Mouse (Mus musculus) erythroid progenitor cell, adult 5-6 weeks (primary cell): ENCODE measurements around the gene Hist1h3i. TPM values are rescaled to one million over a fixed set of nuclear protein-coding genes. Genes with fewer than 3 reads are reported as not detected.

ENCODE experiments used
- ATAC-seq: replicated peaks from 2 replicates; pipeline ENCODE4 v1.8.0; 2016; ENCODE audit warnings: moderate number of reproducible peaks, mild to moderate bottlenecking, moderate TSS enrichment, inconsistent platforms; ENCODE audit not compliant: poor library complexity, low FRiP score, severe bottlenecking
- total RNA-seq, 2 experiments: library from RNA; stranded (forward) in 1 of 2; stranded (reverse) in 1 of 2; fragments of 150-400 nt in 1 of 2; fragments of 186-747, 209-891 nt in 1 of 2; gene quantifications; 2 replicates each; pipeline versions ENCODE4 v1.2.3 to v1.2.4; 2015 to 2017; ENCODE audit warnings: low replicate concordance in 2 of 2

The Hist1h3i gene
- total RNA-seq, 2 experiments from 2014 or later = 862 to 971 TPM

DNA sequence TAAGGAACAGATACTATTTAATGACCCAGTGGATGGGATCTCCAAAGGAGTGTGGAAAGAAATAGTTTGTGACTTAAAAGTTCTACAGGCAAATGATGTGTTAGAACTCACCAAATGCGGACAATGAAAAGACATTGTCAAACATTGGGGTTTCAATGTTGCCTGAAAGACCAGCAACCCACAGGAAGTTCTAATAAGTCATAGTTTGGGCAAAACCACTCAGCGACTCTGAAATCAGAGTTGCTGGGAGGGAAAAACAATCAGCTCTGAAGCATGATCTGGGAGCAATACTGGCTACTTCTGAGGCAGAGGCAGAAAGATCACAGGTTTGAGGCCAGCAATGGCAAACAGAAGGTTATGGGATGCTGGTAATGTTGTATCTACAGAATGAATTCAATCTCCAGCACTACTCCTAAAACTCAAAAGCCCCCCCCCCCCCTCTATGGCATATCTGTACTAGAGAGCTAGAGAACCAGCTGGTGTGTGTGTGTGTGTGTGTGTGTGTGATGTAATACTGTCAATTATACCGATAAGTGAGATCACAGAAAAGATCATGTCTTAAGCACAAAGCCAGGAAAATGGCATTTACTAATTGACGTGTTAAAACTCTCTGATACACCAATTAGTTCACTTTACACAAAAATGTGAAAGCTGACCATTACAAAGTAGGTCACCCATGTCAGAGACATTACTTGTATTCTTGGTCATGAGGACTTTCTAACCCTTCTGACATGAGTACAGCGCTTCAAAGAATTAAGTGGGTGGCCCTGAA, 33.6 kb downstream of the Hist1h3i start:
- ATAC-seq = 0 out of 2 replicates have a peak, but pooled peaks have one; percentile 4

DNA sequence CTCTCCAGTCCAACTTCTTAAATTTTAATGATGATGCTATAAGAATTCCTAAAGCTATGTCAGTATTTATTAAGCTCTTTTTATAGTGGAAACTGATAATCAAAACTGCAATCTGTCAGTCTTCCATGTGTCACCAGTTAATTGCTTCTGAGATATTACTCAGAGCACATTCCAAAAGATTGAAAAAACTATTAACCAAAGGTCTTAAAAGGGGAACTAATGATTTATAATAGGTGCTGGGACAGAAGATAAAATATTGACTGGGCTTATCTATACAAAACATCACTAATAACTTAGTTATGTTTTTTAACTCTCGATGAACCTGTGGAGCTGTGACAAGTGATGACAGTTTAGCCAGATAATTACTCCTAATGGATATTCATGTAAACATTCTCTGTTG, 38.2 kb downstream of the Hist1h3i start:
- no peak for ATAC-seq

DNA sequence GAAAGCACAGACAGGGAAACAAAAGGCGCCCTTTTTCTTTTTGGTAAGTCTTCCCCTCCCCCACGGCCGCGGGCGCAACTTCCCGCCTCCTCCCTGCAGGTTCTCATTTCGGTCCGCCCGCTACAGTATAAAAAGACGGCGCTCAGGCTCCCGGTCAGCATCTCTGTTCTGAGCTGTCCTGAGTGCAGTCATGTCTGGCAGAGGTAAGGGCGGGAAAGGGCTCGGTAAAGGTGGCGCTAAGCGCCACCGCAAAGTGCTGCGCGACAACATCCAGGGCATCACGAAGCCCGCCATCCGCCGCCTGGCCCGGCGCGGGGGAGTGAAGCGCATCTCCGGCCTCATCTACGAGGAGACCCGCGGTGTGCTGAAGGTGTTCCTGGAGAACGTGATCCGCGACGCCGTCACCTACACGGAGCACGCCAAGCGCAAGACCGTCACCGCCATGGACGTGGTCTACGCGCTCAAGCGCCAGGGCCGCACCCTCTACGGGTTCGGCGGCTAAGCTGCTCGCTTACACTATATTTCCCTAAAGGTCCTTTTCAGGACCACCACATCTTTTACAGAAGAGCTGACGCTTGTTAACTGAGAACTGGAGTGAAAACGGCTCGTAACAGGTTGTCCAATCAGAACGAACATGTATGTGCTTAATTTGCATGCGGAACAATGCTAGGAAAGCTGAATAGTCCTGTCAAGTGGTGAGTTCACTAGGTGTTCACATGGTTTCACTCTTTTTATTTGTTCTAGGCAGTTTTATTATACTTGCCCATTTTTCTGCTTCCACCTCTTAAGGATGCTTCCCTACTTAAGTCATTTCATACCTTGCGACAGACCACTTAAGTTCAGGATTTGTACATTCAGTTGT, 48.0 kb downstream of the Hist1h3i start, which contains the start of gene Hist1h4j:
Gene Hist1h4j (plus strand): TSS at position 159 of the 862 bp plus-strand sequence.
- ATAC-seq = peak; percentile 89

DNA sequence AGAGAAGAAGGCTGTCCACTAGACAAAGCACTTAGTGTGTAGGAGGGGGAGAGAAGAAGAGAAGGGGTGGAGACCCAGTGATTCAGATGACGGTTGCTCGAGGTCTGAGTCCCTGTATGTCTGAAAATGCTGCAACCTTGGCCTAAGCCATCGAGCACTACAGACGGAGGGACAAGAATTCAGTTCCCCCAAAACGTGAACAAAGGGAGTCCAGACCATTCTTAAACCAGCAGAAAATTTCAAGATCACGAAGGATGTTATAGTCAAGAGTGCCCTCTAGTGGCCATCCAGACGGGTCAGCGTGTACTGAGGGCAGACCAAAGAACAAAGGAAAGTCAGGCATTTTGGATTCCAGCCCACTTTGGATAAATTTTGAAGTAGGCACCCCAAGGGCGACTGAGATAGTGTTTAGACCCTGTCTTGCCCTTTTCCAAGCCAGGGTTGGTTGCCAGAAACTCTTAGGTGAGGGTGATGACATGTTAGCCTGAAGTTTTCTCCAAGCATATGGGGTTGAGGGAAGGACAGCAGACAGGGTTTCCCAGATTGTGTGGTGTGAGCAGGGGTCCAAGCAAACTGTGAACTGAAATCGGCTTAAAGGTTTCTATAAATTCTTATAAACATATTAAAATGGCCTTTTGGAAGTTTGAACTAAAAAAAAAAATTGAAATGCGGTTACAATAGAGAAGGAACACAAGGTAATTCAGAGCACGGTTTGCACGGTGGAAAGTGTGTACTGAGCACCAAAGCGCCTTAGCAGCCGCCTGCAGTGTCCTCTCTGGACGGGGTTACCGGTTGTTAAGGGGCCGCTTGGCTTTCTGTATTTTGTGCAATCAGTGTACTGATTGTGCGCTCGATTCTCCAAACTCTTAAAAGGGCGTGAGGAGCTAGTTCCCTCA, 48.9 kb downstream of the Hist1h3i start:
- ATAC-seq = peak; percentile 68

DNA sequence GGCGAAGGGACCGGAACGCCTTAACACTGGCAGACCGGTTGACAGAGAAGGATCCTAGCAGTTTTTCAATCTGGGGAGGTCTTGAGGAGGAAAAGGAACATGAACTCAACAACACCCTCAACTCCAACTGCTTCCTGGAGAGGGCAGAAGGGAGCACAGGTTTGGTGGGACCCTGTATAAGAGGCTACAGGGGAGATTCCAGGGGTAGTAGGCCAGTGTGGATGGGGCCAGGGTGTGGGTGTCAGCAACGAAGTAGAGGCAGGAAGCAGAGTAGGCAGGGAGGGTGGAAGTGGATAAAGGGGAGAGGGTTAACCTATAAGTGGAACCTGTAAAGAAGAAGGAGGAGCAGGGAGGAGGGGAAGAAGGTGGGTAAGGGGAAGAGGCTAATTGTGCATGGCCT, 49.7 kb downstream of the Hist1h3i start:
- ATAC-seq = no peak

Other genes with a start within 250 kb of the Hist1h3i start
- gene Olfr1366, start 240.6 kb downstream of the Hist1h3i start, total RNA-seq (2015; ENCODE audit: low replicate concordance) = not detected in 2 replicates
- gene Olfr1366, start 240.6 kb downstream of the Hist1h3i start, total RNA-seq (2017; ENCODE audit: low replicate concordance) = not detected in 2 replicates
- not detected in 2 replicates for gene Olfr1535, start 223.5 kb downstream of the Hist1h3i start, total RNA-seq (2015; ENCODE audit: low replicate concordance)
- gene Olfr1535, start 223.5 kb downstream of the Hist1h3i start, total RNA-seq (2017; ENCODE audit: low replicate concordance) = not detected in 2 replicates
- gene Olfr1364, start 201.6 kb downstream of the Hist1h3i start, total RNA-seq (2015; ENCODE audit: low replicate concordance) = not detected in 2 replicates
- not detected in 2 replicates for gene Olfr1364, start 201.6 kb downstream of the Hist1h3i start, total RNA-seq (2017; ENCODE audit: low replicate concordance)
- gene Olfr1362, start 169.3 kb downstream of the Hist1h3i start, total RNA-seq (2015; ENCODE audit: low replicate concordance) = not detected in 2 replicates
- gene Olfr1362, start 169.3 kb downstream of the Hist1h3i start, total RNA-seq (2017; ENCODE audit: low replicate concordance) = not detected in 2 replicates
- not detected in 2 replicates for gene Olfr11, start 140.9 kb downstream of the Hist1h3i start, total RNA-seq (2015; ENCODE audit: low replicate concordance)
- not detected in 2 replicates for gene Olfr11, start 140.9 kb downstream of the Hist1h3i start, total RNA-seq (2017; ENCODE audit: low replicate concordance)
- not detected in 2 replicates for gene Olfr1361, start 120.0 kb downstream of the Hist1h3i start, total RNA-seq (2015; ENCODE audit: low replicate concordance)
- gene Olfr1361, start 120.0 kb downstream of the Hist1h3i start, total RNA-seq (2017; ENCODE audit: low replicate concordance) = not detected in 2 replicates
- gene Olfr1360, start 106.0 kb downstream of the Hist1h3i start, total RNA-seq (2015; ENCODE audit: low replicate concordance) = not detected in 2 replicates
- not detected in 2 replicates for gene Olfr1360, start 106.0 kb downstream of the Hist1h3i start, total RNA-seq (2017; ENCODE audit: low replicate concordance)
- not detected in 2 replicates for gene Olfr1359, start 85.3 kb downstream of the Hist1h3i start, total RNA-seq (2015; ENCODE audit: low replicate concordance)
- not detected in 2 replicates for gene Olfr1359, start 85.3 kb downstream of the Hist1h3i start, total RNA-seq (2017; ENCODE audit: low replicate concordance)
- 989 and 1,130 TPM in 2 replicates for gene Hist1h2bl, start 67.2 kb downstream of the Hist1h3i start, total RNA-seq (2015; ENCODE audit: low replicate concordance)
- gene Hist1h2bl, start 67.2 kb downstream of the Hist1h3i start, total RNA-seq (2017; ENCODE audit: low replicate concordance) = 1,595 and 2,060 TPM in 2 replicates
- gene Hist1h2ai, start 66.9 kb downstream of the Hist1h3i start, total RNA-seq (2015; ENCODE audit: low replicate concordance) = 22.6 and 24.1 TPM in 2 replicates
- 2,450 and 5,888 TPM in 2 replicates for gene Hist1h2ai, start 66.9 kb downstream of the Hist1h3i start, total RNA-seq (2017; ENCODE audit: low replicate concordance)
- 64.9 and 143 TPM in 2 replicates for gene Hist1h3h, start 65.7 kb downstream of the Hist1h3i start, total RNA-seq (2015; ENCODE audit: low replicate concordance)
- gene Hist1h3h, start 65.7 kb downstream of the Hist1h3i start, total RNA-seq (2017; ENCODE audit: low replicate concordance) = 379 and 793 TPM in 2 replicates
- gene Hist1h2bm, start 61.3 kb downstream of the Hist1h3i start, total RNA-seq (2015; ENCODE audit: low replicate concordance) = 396 and 580 TPM in 2 replicates
- 1,330 and 1,438 TPM in 2 replicates for gene Hist1h2bm, start 61.3 kb downstream of the Hist1h3i start, total RNA-seq (2017; ENCODE audit: low replicate concordance)
- gene Hist1h4j, start 48.3 kb downstream of the Hist1h3i start, total RNA-seq (2015; ENCODE audit: low replicate concordance) = 12.6 and 18.4 TPM in 2 replicates
- 900 and 1,530 TPM in 2 replicates for gene Hist1h4j, start 48.3 kb downstream of the Hist1h3i start, total RNA-seq (2017; ENCODE audit: low replicate concordance)
- gene Hist1h4k, start 32.9 kb downstream of the Hist1h3i start, total RNA-seq (2015; ENCODE audit: low replicate concordance) = 298 and 381 TPM in 2 replicates
- 3,827 and 6,951 TPM in 2 replicates for gene Hist1h4k, start 32.9 kb downstream of the Hist1h3i start, total RNA-seq (2017; ENCODE audit: low replicate concordance)
- gene Hist1h2ak, start 29.5 kb downstream of the Hist1h3i start, total RNA-seq (2015; ENCODE audit: low replicate concordance) = 480 and 792 TPM in 2 replicates
- gene Hist1h2ak, start 29.5 kb downstream of the Hist1h3i start, total RNA-seq (2017; ENCODE audit: low replicate concordance) = 4,887 and 6,345 TPM in 2 replicates
- gene Hist1h2bn, start 29.2 kb downstream of the Hist1h3i start, total RNA-seq (2015; ENCODE audit: low replicate concordance) = 1,688 and 1,944 TPM in 2 replicates
- gene Hist1h2bn, start 29.2 kb downstream of the Hist1h3i start, total RNA-seq (2017; ENCODE audit: low replicate concordance) = 6,530 and 7,011 TPM in 2 replicates
- gene Hist1h1b, start 2.7 kb downstream of the Hist1h3i start, total RNA-seq (2015; ENCODE audit: low replicate concordance) = 1,815 and 1,971 TPM in 2 replicates
- 4,746 and 7,405 TPM in 2 replicates for gene Hist1h1b, start 2.7 kb downstream of the Hist1h3i start, total RNA-seq (2017; ENCODE audit: low replicate concordance)
- gene Hist1h2an, start 3.8 kb upstream of the Hist1h3i start, total RNA-seq (2015; ENCODE audit: low replicate concordance) = 9.4 and 13.4 TPM in 2 replicates
- 1,681 and 2,099 TPM in 2 replicates for gene Hist1h2an, start 3.8 kb upstream of the Hist1h3i start, total RNA-seq (2017; ENCODE audit: low replicate concordance)
- 31.0 and 96.0 TPM in 2 replicates for gene Hist1h2bp, start 4.1 kb upstream of the Hist1h3i start, total RNA-seq (2015; ENCODE audit: low replicate concordance)
- gene Hist1h2bp, start 4.1 kb upstream of the Hist1h3i start, total RNA-seq (2017; ENCODE audit: low replicate concordance) = 241 and 315 TPM in 2 replicates
- gene Hist1h2bq, start 26.8 kb upstream of the Hist1h3i start, total RNA-seq (2015; ENCODE audit: low replicate concordance) = 607 and 1,040 TPM in 2 replicates
- 124 and 1,223 TPM in 2 replicates for gene Hist1h2bq, start 26.8 kb upstream of the Hist1h3i start, total RNA-seq (2017; ENCODE audit: low replicate concordance)
- 587 and 743 TPM in 2 replicates for gene Hist1h2ao, start 27.1 kb upstream of the Hist1h3i start, total RNA-seq (2015; ENCODE audit: low replicate concordance)
- gene Hist1h2ao, start 27.1 kb upstream of the Hist1h3i start, total RNA-seq (2017; ENCODE audit: low replicate concordance) = 2,181 TPM in 1 of 2 replicates, not detected in the other
- 328 and 512 TPM in 2 replicates for gene Hist1h4m, start 28.4 kb upstream of the Hist1h3i start, total RNA-seq (2015; ENCODE audit: low replicate concordance)
- 4,244 and 7,239 TPM in 2 replicates for gene Hist1h4m, start 28.4 kb upstream of the Hist1h3i start, total RNA-seq (2017; ENCODE audit: low replicate concordance)
- 169 and 258 TPM in 2 replicates for gene Hist1h4n, start 48.8 kb upstream of the Hist1h3i start, total RNA-seq (2015; ENCODE audit: low replicate concordance)
- 2,740 and 4,790 TPM in 2 replicates for gene Hist1h4n, start 48.8 kb upstream of the Hist1h3i start, total RNA-seq (2017; ENCODE audit: low replicate concordance)
- gene Hist1h2ap, start 50.1 kb upstream of the Hist1h3i start, total RNA-seq (2015; ENCODE audit: low replicate concordance) = 209 and 329 TPM in 2 replicates
- gene Hist1h2ap, start 50.1 kb upstream of the Hist1h3i start, total RNA-seq (2017; ENCODE audit: low replicate concordance) = 6,300 and 16,342 TPM in 2 replicates
- gene Hist1h2br, start 50.4 kb upstream of the Hist1h3i start, total RNA-seq (2015; ENCODE audit: low replicate concordance) = 696 and 939 TPM in 2 replicates
- gene Hist1h2br, start 50.4 kb upstream of the Hist1h3i start, total RNA-seq (2017; ENCODE audit: low replicate concordance) = 393 and 1,610 TPM in 2 replicates
- not detected in 2 replicates for gene Zfp184, start 161.7 kb upstream of the Hist1h3i start, total RNA-seq (2015; ENCODE audit: low replicate concordance)
- gene Zfp184, start 161.7 kb upstream of the Hist1h3i start, total RNA-seq (2017; ENCODE audit: low replicate concordance) = 1.3 TPM in 1 of 2 replicates, not detected in the other
- not detected in 2 replicates for gene Pom121l2, start 197.8 kb upstream of the Hist1h3i start, total RNA-seq (2015; ENCODE audit: low replicate concordance)
- not detected in 2 replicates for gene Pom121l2, start 197.8 kb upstream of the Hist1h3i start, total RNA-seq (2017; ENCODE audit: low replicate concordance)
- gene Prss16, start 226.4 kb upstream of the Hist1h3i start, total RNA-seq (2015; ENCODE audit: low replicate concordance) = 4.0 TPM in 1 of 2 replicates, not detected in the other
- not detected in 2 replicates for gene Prss16, start 226.4 kb upstream of the Hist1h3i start, total RNA-seq (2017; ENCODE audit: low replicate concordance)